Mouse (Mus musculus) CD8-positive naive resting alpha-beta T cell, adult 57 days (primary cell): ENCODE measurements around the gene Abi3bp. TPM values are rescaled to one million over a fixed set of nuclear protein-coding genes. Genes with fewer than 3 reads are reported as not detected.

ENCODE experiments used
- total RNA-seq: library from RNA; stranded (reverse); gene quantifications from one replicate; pipeline ENCODE4 v1.2.4, GENCODE M21; 2023

The Abi3bp gene
- total RNA-seq, result not detected

DNA sequence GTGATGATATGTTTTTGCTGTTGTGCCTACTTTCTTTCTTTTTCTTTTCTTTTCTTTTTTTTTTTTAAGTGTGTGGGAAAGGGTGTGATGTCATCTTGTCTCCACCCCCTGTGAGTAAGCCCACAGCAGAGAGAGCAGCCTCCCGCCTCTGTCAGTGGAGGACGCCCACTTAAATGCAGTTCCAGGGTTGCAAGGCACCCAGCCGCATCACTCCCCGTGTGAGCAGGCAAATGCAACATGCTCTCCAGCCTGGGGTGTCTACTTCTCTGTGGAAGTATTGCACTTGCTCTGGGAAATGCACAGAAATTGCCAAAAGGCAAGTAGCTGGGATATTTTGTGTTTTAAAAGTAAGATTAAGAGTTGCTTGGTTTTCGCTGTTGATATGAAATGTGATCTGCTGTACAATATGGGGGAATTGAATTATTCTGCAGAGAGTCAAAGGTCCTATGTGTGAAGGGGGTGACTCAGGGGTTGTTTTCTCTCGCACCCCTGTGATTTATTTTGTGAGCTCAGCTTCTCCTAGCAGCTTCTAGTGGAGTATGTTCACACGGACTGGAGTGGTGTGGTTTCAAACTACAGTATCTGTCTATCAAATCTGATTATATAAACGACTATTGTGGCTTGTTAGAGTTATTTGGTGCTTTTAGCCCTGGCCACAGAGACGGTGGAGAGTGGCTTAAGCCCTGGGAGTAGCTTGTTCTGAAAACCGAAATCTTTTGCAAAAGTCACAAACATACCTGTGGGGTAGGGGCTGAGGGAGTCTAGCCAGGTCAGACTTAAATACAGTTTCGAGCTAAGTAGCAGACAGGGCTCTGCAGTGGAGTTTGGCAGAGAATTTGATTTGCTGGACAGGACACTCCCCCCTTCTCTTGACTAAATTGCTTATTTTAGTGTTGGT, at the start of gene Abi3bp:
Abi3bp (plus strand) TSS at position 202 of the 898 bp plus-strand sequence.

DNA sequence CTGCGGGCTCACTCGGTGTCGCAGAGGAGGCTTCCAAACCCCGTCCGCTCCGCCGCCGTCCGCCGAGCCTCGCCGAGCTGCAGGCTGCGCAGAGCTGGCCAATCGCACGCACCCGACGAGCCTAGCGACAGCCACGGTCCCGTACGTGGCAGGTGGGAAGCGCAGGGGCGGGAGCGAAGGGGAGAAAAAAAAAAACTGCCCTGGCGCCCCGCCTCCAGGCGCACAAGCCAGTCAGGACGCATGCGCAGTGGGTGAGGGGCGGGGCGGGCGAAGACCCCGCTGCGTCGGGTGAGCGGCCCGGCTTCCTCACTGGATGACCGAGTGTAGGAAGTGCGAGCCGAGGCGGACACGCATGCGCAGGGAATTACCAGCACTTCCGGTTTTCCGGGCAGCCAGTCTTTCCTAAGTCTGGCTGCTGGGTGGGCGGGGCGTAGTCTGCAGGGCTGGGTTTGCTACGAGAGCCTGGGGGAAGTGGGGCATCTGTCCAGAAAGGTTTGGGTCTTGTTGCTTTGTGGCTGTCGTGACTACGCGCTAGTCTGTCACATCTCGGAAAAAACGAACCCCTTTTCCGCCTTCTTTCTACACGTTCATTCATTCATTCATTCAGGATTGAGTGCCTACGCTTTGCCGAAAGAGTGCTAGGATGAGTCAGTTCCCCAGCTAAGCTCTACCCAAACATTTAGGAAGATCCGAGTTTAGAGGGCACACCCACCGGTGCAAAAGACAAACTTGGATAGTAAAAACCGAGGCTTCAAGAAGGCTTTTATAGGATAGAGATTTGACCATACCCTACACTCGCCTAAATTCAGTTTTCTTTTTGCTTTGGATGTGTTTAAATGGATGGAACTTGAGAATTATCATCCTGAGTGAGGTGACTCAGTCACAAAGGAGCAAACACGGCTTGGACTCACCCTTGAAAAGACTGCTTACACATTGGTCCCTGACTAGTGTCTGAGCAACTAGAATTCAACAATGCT, 239.8 kb downstream of the Abi3bp start, which contains the start of gene Tfg:
Tfg (minus strand) TSS at position 227 of the 977 bp plus-strand sequence.

Other genes with a start within 250 kb of the Abi3bp start
- gene Tfg, start 239.6 kb downstream of the Abi3bp start, total RNA-seq, result 24.5 TPM